Mouse (Mus musculus) mouse trophoblast stem cell (cell line): Measurements from ENCODE around the gene Creb5.

Experiments
- in situ Hi-C, 2 experiments: fragments of 300-500 bp; cut with MseI, MboI; formaldehyde crosslinking; loops; 2 replicates in 1 of 2; 3 replicates in 1 of 2; pipeline ENCODE4 v1.15.1; 2025

Creb5 gene

GRCm38 (mm10) chr6:53429891-53430290 lies 142.8 kb downstream of the Creb5 start:
- in situ Hi-C loops = no loop called here

DNA sequence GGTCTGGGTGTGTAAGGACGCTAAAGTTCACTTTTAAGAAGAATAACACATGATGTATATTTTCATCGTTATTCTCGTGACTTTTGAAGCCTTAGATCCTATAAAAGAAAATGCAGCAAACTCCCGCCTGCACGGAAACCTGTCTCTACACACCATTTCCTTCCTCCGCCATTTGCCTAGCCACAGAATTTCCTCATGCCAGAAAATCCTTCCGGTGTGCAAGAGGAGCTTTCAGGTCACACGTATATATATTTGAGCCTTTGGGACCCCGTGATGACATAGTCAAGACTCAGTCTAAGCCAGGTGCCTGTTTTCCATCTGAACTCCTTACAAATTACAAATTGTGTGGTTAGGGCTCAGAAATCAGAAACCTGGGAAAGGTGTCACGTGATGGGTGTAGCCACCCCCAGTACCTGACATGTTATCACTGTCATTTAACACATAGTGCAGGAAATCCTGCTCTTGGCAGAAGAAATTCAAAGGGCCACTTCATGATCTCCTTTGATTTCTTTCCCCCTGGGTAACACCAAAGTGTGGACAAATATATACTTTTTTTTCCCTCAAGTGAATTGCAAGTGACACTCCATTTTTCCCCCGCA lies 158.9 kb downstream of the Creb5 start:
- in situ Hi-C loops = no loop called here

DNA sequence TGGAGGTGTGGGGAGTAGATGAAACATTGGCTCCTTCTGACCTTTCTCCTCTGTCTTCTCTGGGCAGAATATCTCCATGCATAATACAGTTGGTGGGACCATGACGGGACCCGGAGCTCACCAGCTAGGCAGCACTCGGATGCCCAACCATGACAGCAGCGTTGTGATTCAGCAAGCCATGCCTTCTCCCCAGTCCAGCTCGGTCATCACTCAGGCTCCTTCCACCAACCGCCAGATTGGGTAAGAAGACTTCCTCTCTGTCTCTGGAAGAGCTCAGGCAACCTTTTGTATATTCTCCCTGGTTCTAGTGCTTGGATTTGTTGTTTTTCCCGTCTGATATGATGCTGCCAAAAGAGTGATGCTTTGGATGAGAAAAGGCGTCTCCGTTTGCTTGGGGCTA lies 160.4 kb downstream of the Creb5 start:
- in situ Hi-C loops = no loop called here

GRCm38 (mm10) chr6:53448317-53448870 lies 161.3 kb downstream of the Creb5 start:
- in situ Hi-C loops = no loop called here

- in situ Hi-C loops = no loop called here
Measured at GRCm38 (mm10) chr6:53449437-53450173, 162.5 kb downstream of the Creb5 start.

DNA sequence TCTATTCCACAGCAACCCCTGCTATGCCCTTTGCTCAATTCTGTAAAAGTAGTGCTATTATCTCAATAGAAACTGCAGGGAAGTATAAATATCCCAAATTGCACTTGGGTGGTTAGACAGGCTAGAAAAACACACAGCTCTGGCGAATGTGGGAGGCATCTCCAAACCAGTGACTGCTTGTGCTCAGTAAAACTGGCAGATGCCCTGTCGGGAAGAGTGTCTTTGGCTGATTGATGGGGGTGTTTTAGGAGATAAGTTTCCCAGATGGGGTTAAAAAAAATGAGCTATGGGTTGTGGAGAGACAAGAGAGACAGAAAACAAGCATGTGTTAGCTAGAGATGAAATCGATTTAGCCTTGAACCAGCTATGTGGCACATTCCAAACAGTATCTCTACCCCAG lies 163.4 kb downstream of the Creb5 start:
- in situ Hi-C loops = no loop called here

DNA sequence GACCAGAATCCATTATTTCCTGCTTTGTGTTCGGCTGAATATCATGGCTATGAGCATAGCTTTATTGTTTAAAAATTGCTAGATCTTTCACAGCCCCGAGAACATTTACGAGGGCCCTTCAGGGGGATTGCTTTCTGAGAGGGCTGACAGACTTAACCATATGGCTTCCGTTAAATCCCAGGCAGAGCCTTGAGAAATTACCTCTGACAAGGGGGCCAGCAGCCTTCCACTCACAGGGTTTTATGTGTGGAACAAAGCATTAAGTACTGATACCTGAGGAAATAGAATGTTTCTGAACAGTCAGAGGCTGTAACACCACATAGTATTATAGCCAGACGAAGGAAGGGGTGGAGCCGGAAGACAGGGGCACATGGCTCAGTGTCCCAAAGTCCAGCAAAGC lies 165.2 kb downstream of the Creb5 start:
- in situ Hi-C loops = no loop called here

GRCm38 (mm10) chr6:53455442-53455841 lies 168.4 kb downstream of the Creb5 start:
- in situ Hi-C loops = no loop called here

DNA sequence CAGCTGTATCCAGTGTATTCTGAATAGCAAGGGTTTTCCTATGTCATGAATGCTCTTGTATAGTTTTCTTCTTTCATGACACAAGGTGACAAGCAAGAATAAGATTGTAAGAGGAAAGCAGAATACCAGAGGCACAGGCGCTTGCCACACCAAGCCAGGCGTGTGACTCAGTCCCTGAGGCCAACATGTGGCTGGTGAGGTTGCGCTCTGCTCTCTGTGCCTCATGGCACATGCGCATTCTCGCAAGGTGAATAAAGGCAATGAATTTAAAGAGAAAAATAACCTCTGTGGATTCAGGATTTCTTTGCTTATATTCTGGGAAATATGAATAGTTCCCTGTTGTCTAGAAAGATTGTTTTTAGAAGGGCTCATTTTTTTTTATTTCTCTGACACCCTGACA lies 169.0 kb downstream of the Creb5 start:
- in situ Hi-C loops = no loop called here

- in situ Hi-C loops = no loop called here
Measured at GRCm38 (mm10) chr6:53459995-53460747, 173.1 kb downstream of the Creb5 start.

DNA sequence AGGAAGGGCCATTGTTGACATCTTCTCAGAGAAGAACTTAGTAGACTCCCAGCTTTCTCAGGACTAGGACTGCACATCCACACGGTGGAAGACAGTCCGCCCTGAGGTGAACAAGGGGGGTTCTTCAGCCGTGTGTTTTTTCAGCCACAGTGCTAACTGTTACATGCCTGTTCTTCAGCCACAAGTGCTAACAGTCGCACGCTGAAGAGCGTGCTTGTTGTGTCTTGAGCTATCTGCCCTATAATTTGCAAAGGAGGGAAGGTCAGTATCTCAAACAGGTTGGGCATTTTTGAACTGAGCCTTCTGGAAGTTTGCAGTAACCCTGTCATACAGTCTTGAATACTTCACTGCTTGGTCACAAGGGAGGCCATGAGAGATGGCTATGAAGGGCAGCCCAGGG lies 174.0 kb downstream of the Creb5 start:
- in situ Hi-C loops = no loop called here

DNA sequence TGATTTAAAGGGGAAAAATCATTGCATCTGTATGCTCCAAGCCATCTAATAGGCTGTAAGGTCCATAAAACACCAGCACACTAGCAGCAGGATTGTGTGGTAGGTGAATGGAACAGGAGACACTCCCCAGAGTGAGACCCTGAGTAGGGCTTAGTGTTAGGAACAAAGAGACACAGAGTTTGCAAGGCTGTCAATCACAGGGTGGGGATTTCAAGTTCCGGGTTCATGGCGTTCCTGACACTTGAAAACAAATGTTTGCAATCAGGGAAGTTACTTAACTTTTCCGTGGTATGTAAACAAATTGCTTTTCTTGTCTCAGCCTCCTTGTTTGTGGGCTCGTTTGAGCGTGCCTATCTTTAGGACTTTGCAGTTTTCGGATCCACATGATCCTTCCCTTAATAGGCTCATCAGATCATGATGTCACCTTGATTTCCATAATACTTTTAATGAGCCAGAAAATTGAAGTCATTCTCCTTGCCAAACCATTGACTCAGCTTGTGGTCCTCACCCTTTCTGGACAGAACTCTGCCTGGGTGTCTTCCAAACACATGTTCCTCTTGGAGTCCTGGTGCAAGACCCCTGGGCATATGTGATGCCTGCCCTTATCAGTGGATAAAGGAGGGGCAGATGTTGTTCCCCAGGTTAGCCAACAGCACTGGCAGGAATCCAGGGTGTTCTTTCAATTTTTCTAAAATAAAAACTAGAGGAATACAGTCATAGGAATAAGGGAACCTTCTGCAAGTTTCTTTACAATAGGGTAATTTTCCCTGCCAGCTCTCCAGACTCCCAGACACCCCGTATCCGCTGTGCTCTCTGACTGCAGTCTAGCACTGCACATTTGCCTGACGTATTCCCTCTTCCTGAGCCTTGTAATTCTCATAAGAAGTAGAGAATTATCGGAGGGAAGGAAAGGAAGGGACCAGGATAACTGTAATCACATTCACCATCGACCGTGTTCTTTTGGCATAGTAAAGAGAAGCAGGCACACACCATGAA lies 175.0 kb downstream of the Creb5 start:
- in situ Hi-C loops = no loop called here

GRCm38 (mm10) chr6:53462802-53463201 lies 175.7 kb downstream of the Creb5 start:
- in situ Hi-C loops = no loop called here

DNA sequence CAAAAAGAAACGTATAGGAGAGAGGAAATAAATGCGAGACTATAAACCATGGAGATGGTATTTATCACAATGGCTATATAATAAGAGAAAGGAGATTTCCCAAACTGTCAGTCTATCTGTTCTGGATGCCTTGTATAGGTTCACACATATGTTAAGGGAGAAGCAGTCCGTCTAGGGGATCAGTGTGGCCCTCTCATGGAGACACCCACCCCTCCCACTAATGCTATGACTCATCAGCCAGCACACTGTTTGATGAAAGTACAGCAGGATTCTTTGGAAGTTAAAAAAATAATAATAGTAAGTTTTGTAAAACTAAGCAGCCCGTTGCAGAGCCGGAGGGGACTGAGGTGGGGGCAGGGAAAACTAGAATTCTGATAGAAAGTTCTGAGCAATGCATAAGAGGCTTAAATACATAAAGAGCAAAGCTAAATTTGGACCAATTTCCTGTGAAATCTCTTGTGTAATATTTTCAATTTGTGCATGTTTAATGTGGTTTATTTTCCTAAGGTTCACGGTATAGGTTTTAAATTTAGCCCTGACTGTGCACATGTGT lies 176.3 kb downstream of the Creb5 start:
- in situ Hi-C loops = no loop called here

DNA sequence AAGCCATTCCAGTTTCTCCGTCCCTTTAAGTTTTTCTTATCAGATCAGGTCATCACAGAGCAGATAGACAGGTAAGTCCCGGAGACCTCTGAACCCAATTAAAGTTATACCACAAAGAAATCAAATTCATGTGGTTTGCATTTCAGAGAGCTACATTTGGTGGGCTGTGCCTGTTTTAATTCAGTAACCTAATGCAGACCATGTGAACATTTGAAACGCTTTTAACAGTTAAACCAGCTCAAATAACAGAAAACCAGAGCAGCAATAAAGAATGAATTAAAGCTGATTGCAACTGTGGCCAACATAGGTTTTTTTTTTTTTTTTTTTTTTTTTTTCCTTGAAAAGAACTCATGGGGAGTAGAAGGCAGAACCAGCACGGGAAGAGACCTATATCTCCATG lies 182.1 kb downstream of the Creb5 start:
- in situ Hi-C loops = no loop called here

- in situ Hi-C loops = no loop called here
Measured at GRCm38 (mm10) chr6:53469703-53470102, 182.6 kb downstream of the Creb5 start.

GRCm38 (mm10) chr6:53470559-53470958 lies 183.5 kb downstream of the Creb5 start:
- in situ Hi-C loops = no loop called here

DNA sequence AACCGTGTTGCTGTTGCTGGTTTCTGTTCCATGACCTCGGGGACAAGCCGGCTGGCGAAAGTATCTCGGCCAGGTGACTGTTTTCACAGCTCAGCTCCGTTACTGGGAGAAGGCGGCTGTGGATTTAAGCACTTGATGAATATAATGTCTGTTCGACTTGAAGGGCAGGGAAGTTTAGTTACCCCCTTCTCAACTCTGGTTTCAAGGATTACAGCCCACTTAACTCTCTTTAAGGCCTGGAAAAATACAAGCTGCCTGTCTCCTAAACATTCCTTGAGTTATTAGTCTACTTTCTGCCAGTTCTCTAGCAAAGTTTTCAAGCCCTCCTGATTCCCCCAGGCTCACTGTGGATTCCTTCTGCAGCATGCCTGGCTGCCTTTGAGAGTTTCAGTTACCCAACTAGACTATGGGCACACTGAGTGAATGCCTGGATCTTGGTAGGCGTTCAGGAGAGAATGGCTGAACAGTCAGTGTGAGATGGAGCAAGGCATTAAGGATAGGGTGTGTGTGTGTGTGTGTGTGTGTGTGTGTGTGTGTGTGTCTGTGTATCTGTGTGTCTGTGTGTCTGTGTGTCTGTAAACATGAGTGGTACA lies 184.0 kb downstream of the Creb5 start:
- in situ Hi-C loops = no loop called here

GRCm38 (mm10) chr6:53472751-53473150 lies 185.7 kb downstream of the Creb5 start:
- in situ Hi-C loops = no loop called here

GRCm38 (mm10) chr6:53477501-53477900 lies 190.4 kb downstream of the Creb5 start:
- in situ Hi-C loops = no loop called here

GRCm38 (mm10) chr6:53490917-53491316 lies 203.8 kb downstream of the Creb5 start:
- in situ Hi-C loops = no loop called here
